Mouse (Mus musculus): ENCODE data around the gene Cldn34c3.
"Not testable (repeated sequence)": the region's sequence is repeated elsewhere in the genome, so short reads cannot be mapped to it uniquely, and the experiment has no call there.

Cldn34c3 gene

DNA sequence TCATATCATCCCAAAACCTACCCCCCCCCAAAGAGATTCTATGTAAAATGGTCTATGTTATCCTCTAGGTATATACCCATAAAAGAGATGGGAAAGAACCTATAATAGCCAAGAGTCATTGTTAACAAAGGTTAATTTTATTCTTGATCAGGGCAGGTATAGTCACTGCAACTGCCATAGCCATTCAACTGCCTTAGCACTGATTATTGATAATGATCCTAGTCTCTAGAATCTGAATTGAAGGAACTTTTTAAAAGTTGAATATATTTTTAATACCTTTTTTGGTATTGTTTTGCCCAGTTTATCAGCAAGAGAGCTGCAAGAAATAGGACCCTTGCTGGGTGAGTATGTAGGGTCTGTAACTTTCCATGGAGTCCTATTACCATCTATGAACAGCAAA lies at the start of gene Cldn34c3:
Gene Cldn34c3, plus strand, starts transcription at position 301 of the 400 bp plus-strand sequence.
- DNase-seq (ENCODE audit: low read depth, low spot score): not testable (repeated sequence)

All from forelimb bud, embryonic 11.5 days (tissue).